Mouse (Mus musculus) left cerebral cortex, postnatal 4 days (tissue): ENCODE measurements around the gene Qser1. TPM values are rescaled to one million over a fixed set of nuclear protein-coding genes. Genes with fewer than 3 reads are reported as not detected.
"Not testable (repeated sequence)": the region's sequence is repeated elsewhere in the genome, so short reads cannot be mapped to it uniquely, and the experiment has no call there.

Experiments used
- DNase-seq: peaks from one replicate; pipeline ENCODE4 v3.0.0-alpha.2; 2022
- intact Hi-C: fragments of 180-260 bp; cut with DNase I; formaldehyde crosslinking; loops from one replicate; pipeline ENCODE4 v1.15.1; 2025
- total RNA-seq, 2 experiments: library from RNA; stranded (reverse); gene quantifications; 2 replicates each; pipeline ENCODE4 v1.2.3; 2021

Gene Qser1
- total RNA-seq: 10 to 100 TPM; 23.4 to 25.6 TPM

GRCm38 (mm10) chr2:104816371-104816827 lies at the start of gene Qser1:
Gene Qser1, minus strand, starts transcription at chr2:104816760.
- intact Hi-C loops: no loop called here
- no peak for DNase-seq

DNA sequence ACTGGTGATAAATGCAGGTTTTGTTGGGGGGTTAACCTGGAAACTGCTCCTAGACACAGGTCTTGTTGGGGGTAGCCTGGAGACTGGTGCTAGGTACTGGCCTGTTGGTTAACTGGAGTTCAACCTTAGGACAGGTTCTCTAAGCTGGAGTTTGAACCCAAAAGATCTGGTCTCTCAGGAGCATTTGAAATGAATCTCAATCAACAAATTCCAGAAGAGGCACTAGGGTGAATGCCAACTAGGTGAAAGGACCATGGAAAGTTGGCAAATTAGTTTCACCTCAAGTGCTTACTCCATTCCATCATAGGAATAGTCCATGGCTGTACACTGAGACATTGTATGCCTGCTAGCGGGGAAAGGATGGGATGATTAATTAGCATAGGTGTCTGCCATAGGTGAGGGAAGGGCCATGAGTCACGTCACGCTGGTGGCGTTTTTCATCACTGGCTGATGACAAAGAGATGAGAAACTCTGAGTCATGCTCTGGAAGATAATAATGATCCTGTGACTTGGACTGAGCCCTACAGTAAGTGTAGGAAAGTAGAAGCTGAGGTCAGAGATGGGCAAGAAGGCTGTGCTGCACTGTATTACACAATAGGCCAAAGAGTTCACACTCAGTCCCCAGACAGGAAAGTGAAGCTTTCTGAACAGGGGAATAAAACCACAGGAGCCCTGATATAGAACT lies 47.8 kb upstream of the Qser1 start:
- no peak for DNase-seq
- intact Hi-C loops: no loop called here

DNA sequence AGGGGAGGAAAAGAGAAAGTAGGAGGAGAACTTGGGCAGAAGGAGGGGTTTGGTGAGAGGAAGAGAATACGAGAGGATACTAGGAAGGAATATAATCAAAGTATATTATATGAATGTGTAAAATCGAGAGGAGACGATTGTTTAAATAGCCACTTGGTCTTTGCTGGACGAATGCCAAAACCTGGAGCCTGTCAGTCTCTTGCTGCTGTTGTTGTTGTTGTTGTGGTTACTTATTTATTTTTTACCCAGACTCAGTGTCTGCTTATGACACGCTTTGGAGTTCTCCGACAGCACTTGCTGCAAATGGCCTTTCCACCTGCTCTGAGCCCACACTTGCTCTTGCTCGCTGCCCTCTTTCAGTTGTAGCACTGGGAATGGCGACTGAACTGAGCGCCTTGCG lies 43.9 kb upstream of the Qser1 start:
- DNase-seq: no peak
- intact Hi-C loops: no loop called here

GRCm38 (mm10) chr2:104859060-104859459 lies 42.5 kb upstream of the Qser1 start:
- no peak for DNase-seq
- intact Hi-C loops: no loop called here

DNA sequence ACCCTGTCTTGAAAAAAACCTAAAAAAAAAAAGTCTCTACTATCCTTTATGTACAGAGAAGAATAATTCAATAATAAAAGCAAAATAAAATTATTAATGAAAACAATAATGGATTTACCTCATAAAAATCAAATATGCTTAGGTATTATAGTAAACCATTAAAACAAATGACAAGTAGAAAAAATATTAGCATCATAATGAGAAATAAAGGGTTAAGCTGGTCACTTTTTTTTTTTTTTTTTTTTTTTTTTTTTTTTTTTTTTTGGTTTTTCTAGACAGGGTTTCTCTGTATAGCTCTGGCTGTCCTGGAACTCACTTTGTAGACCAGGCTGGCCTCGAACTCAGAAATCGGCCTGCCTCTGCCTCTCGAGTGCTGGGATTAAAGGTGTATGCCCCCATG lies 41.5 kb upstream of the Qser1 start:
- intact Hi-C loops, DNase-seq: not testable (repeated sequence)

GRCm38 (mm10) chr2:104856218-104856617 lies 39.7 kb upstream of the Qser1 start:
- intact Hi-C loops: no loop called here
- DNase-seq: no peak

DNA sequence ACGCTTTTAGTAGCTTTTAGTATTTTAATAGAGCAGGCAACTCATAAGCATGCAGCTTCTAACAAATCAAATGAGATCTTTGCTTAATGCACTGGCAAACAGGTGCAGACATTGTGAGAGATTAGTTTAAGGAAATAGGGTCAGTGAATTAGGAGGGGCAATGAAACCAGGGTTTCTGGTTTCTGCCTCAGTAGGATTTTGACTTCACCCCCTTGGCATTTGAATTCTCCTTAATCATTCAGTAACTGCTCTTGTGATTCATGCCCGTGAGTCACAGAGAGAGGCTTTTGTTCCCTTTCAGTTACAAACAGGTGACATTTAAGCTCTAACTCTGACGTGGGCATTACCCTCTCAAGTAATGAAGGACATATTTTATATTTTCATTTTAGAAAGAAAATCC lies 39.2 kb upstream of the Qser1 start:
- no peak for DNase-seq
- intact Hi-C loops: no loop called here

DNA sequence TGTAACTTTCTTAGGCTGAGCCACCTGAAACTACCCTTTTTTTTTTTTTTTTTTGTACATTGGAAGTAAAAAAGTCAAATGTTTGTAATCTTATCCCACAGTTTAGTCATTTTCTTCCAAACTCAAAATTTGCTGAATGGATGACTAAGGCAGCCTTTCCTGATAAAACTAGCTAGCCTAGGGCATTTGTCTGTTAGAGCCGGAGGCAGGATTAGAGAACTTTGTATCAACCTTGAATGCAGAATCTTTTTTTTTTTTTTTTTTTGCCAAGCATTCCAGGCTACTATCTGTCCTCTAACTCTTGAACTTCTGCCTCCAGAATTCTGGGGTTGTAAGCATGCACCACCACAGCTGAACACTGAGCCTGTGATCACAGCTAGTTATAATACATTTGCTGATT lies 38.3 kb upstream of the Qser1 start:
- no peak for DNase-seq
- intact Hi-C loops: no loop called here

GRCm38 (mm10) chr2:104852546-104852945 lies 36.0 kb upstream of the Qser1 start:
- DNase-seq: no peak
- intact Hi-C loops: no loop called here

DNA sequence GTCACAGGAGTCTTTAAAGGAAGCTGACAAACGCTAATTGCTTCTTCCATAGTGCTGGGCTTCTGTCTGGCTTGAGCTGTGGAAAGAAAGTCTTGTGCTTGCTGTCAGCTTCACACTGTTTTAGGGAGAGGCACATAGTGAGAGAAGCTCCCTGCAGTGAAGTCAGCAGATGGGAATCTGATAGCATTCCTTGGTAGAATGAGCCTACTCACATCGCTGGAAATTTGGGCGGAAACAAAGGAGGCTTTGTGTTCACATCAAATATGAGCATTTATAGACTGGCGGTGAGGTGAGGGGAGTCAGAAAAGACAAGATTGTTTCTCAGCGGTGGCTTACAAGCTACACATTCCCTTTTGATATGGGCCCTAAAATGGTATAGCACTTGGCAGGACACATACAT lies 35.1 kb upstream of the Qser1 start:
- intact Hi-C loops: no loop called here
- DNase-seq: no peak

DNA sequence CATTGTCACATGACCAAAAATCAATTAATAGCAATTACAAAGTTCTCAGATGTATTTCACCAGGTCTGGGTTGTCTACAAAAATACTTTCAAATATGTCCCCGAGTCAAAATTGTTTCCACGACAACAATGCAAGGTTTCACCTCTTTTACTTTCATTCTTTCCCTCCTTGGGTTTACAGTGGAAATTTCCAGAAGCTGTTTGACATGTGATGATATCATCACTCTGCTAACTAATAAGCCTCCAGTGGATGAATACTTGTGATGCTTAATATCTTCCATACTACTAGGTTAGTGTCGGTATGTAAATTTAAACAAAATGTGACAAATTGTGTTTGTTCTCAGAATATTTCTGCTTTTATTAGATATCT lies 33.4 kb upstream of the Qser1 start:
- intact Hi-C loops: no loop called here
- no peak for DNase-seq

DNA sequence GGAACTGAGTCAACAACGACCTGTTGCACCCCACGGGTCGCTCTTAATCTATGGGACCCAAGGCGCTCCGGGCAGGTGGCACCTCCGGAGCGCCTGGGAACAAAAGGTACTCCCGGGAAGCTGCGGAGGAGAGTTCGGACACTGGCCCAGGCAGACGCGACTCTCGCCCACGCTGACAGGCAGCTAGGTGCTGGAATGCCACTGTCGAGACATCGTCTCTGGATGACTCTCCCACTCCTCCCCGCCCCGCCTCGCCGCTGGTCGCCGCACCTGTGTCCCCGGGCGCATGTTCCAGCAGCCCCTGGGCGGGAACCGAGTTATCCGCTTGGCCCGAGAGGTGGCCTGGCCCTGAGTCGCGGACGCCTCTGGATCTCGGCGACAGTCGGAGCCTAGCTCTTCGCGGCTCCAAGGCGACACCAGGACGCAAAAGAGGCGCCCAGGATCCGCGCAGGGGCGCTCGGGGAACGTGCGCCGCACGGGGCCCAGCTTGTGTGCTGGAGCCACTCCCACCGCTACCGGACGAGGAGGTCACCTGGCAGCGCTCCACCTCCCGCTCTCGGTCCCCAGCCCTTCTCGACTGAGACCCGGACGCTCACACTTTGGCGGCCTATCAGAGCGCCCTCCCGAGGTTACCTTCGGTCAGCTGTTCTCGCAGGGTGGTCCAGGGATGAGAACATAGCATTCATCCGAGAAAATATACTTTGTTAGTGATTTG lies 32.9 kb upstream of the Qser1 start, which contains the start of gene Prrg4:
Gene Prrg4, minus strand, starts transcription at position 601 of the 715 bp plus-strand sequence.
- DNase-seq: peak; percentile 55
- intact Hi-C loops: no loop called here

DNA sequence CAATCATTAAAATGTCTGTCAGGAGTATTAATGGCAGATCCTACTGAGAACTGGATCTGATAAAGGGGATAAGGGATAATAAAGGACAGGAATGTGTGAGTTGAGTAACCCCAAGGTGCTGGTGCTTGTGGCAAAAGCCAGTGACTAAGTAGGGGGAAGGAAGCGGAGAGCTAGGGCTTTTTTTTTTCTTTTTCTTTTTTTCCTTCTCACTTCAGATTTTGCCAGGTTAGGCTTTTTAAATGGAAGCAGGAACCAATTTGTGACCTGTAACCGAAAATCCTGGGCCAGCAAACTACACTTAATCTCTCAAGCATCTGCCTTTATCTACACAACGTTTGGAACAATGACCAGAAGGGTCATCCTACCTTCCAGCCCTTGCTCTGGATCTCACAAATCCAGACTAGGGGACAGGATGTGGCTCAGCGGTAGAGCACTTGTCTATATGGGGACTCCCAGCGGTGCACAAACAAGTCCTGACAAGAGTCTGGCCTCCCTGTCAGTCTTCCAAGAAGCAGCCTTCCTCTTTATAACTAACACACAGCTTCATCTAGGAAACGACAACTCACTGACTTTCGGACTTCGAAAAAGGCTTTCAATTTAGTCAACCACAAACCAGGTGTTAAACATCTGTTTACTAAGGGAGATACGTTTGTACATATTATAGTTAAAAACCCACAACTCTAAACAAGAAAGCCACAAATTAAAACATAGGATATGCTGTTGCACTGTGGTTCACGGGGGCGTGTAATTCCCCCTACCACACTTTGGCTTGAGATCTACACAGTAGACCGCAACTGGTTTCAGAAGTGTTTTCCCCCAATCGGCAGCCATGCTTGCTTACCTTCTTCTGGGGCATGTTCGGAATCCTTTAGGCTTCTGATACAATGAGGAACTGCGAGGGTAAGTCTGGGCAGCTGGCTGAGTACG lies 31.9 kb upstream of the Qser1 start:
- no peak for DNase-seq

DNA sequence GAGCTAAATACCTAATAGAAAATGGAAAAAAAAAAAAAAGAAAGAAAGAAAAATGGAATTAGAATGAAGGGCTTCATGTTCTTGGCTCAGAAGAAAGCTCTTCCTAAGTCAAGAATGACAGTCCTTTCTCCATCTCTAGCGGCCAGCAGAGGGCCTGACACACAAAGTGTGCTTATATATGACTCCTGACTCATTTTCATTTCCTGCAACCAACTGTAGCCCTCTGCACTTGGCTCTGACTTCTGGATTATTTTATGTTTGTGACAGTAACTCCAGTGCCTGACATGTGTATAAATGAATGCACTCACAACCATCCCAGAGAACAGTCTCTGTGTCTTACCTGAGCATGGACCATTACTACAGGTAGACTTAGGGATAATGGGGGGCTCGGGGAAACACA lies 31.1 kb upstream of the Qser1 start:
- intact Hi-C loops: no loop called here
- DNase-seq: peak; percentile 27

More for the DNA sequence above, 31.9 kb upstream of the Qser1 start:
- intact Hi-C loops: no loop called here

DNA sequence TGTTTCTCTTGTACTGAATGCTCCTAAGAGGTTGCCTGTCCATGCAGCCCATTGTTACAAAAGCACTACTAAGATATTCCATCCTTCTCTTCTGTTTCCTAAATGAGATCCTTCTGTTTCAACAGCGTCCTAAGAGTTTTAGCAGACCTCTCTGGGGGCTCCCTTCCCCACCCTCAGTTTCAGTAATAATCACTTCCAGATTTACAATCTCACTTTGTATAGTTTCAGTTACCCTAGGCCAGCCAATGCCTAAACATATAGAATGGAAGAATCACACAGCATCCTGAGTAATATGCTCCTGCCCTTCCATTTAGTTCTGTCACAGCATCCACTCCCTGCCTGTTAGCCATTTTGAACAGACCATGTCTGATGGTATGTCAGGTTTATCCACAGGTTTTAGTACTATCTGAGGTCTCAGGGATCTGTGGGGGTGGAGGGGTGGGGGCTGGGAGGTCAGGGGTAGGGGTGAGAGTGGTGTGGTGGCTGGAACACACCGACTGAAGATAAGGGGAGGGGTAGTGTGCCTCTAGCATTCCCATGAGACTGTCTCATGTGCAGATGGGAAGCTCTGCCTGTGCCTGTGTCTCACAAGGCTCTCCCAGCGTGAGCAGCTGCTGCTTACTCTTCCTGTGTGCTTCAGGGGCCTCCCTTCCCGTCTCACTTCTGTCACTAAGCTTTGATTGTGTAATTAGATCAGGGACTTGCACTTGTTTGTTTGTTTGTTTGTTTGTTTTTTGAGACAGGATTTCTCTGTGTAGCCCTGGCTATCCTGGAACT lies 30.3 kb upstream of the Qser1 start:
- intact Hi-C loops: no loop called here
- DNase-seq: peak; percentile 12

DNA sequence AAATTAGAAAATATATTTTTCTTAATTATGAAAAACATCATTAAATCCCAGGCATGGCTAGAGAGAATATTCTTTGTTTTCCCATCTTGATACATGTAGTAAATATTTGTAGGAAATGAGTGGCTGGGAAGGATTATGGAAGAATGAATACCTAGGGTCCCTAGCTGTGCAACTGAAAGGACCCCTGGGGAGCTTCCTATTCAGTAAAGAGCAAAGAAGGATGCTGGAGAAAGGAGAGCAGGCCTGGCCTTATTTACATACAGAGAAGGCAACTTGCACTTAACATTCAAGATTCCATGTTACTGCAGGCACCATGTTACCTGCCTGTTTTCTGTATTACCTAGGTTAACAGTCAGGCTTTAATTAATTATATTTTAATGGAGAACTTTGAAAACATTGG lies 26.0 kb upstream of the Qser1 start:
- DNase-seq: no peak
- intact Hi-C loops: no loop called here

DNA sequence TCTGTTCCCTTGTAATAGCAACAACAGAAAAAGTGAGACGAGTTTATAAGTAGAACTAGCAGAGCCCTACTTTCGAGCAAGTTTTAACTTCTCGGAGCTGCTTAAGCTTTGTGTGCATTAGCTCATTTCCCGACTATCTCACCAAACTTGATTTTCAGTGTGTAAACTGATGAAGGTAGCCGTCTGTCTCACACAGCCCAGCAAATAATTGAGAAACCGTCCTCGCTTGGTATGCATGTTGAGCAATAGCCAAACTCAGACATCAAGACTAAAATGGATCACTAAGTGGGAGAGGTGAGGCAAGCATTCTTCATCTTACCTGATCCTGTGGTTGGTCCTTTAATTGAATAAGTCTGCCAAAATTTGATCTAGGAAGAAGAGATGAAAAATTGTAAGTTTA lies 25.2 kb upstream of the Qser1 start:
- intact Hi-C loops: no loop called here
- no peak for DNase-seq

GRCm38 (mm10) chr2:104840974-104841373 lies 24.4 kb upstream of the Qser1 start:
- intact Hi-C loops: no loop called here
- DNase-seq: no peak

- DNase-seq: no peak
- intact Hi-C loops: no loop called here
Observed at GRCm38 (mm10) chr2:104832486-104832885, 15.9 kb upstream of the Qser1 start.

GRCm38 (mm10) chr2:104826191-104826590 lies 9.6 kb upstream of the Qser1 start:
- intact Hi-C loops: no loop called here
- no peak for DNase-seq

GRCm38 (mm10) chr2:104818763-104819162 lies 2.2 kb upstream of the Qser1 start:
- intact Hi-C loops, DNase-seq: not testable (repeated sequence)
